Mouse (Mus musculus): ENCODE data around the gene Gm36176.
"Not testable (repeated sequence)": the region's sequence is repeated elsewhere in the genome, so short reads cannot be mapped to it uniquely, and the experiment has no call there.

Gene Gm36176

GRCm38 (mm10) chr10:77846503-77846902 is at the start of gene Gm36176:
Gene Gm36176 (plus strand): TSS chr10:77846803.
- no peak for DNase-seq (ENCODE audit: low spot score)

- DNase-seq (ENCODE audit: low spot score): no peak
Measured at GRCm38 (mm10) chr10:77797677-77798076, 48.9 kb upstream of the Gm36176 start.

- not testable (repeated sequence) for DNase-seq (ENCODE audit: low spot score)
Measured at GRCm38 (mm10) chr10:77798164-77798920, 48.3 kb upstream of the Gm36176 start.

- DNase-seq (ENCODE audit: low spot score): no peak
Measured at GRCm38 (mm10) chr10:77798921-77799508, 47.6 kb upstream of the Gm36176 start, which contains the start of gene Gm19668. Gene Gm19668 (minus strand): TSS chr10:77799133.

GRCm38 (mm10) chr10:77804095-77804494 is 42.5 kb upstream of the Gm36176 start:
- no peak for DNase-seq (ENCODE audit: low spot score)

- no peak for DNase-seq (ENCODE audit: low spot score)
Measured at GRCm38 (mm10) chr10:77811743-77812142, 34.9 kb upstream of the Gm36176 start, which contains the start of gene Gm9507. Gene Gm9507 (minus strand): TSS chr10:77811843.

- no peak for DNase-seq (ENCODE audit: low spot score)
Measured at GRCm38 (mm10) chr10:77814382-77814781, 32.2 kb upstream of the Gm36176 start, which contains the start of gene Gm2696. Gene Gm2696 (plus strand): TSS chr10:77814682.

- peak; percentile 57 for DNase-seq (ENCODE audit: low spot score)
Measured at GRCm38 (mm10) chr10:77815514-77815913, 31.1 kb upstream of the Gm36176 start.

- DNase-seq (ENCODE audit: low spot score): no peak
Measured at GRCm38 (mm10) chr10:77818523-77818922, 28.1 kb upstream of the Gm36176 start.

GRCm38 (mm10) chr10:77819203-77819602 is 27.4 kb upstream of the Gm36176 start:
- DNase-seq (ENCODE audit: low spot score): no peak

- DNase-seq (ENCODE audit: low spot score): peak; percentile 19
Measured at GRCm38 (mm10) chr10:77826951-77827350, 19.7 kb upstream of the Gm36176 start, which contains the start of gene Krtap10-4. Gene Krtap10-4 (minus strand): TSS chr10:77827095.

- no peak for DNase-seq (ENCODE audit: low spot score)
Measured at GRCm38 (mm10) chr10:77835647-77836046, 11.0 kb upstream of the Gm36176 start, which contains the start of gene Krtap10-10. Gene Krtap10-10 (plus strand): TSS chr10:77835947.

- DNase-seq (ENCODE audit: low spot score): no peak
Measured at GRCm38 (mm10) chr10:77839006-77839405, 7.6 kb upstream of the Gm36176 start.

GRCm38 (mm10) chr10:77846961-77847360 is 358 bp downstream of the Gm36176 start:
- no peak for DNase-seq (ENCODE audit: low spot score)

- DNase-seq (ENCODE audit: low spot score): no peak
Measured at GRCm38 (mm10) chr10:77847538-77847937, 935 bp downstream of the Gm36176 start.

GRCm38 (mm10) chr10:77852559-77852958 is 6.0 kb downstream of the Gm36176 start, which contains the start of gene Gm10318:
Gene Gm10318 (plus strand): TSS chr10:77852859.
- no peak for DNase-seq (ENCODE audit: low spot score)

- DNase-seq (ENCODE audit: low spot score): no peak
Measured at GRCm38 (mm10) chr10:77861675-77862074, 15.1 kb downstream of the Gm36176 start, which contains the start of gene Gm3285. Gene Gm3285 (plus strand): TSS chr10:77861975.

GRCm38 (mm10) chr10:77864067-77864761 is 17.6 kb downstream of the Gm36176 start:
- peak; percentile 87 for DNase-seq (ENCODE audit: low spot score)

- DNase-seq (ENCODE audit: low spot score): no peak
Measured at GRCm38 (mm10) chr10:77864762-77865143, 18.1 kb downstream of the Gm36176 start.

GRCm38 (mm10) chr10:77867546-77867945 is 20.9 kb downstream of the Gm36176 start:
- DNase-seq (ENCODE audit: low spot score): no peak

- DNase-seq (ENCODE audit: low spot score): no peak
Measured at GRCm38 (mm10) chr10:77869651-77870050, 23.0 kb downstream of the Gm36176 start.

GRCm38 (mm10) chr10:77878985-77879384 is 32.4 kb downstream of the Gm36176 start:
- DNase-seq (ENCODE audit: low spot score): peak; percentile 52
